Mouse (Mus musculus) natural killer cell, adult 2 months (primary cell): ENCODE measurements at regions not wholly inside any gene's neighbourhood (a gene's known extent, or its start where the extent isn't known, plus 50 kb on each side); places are given as distances from the start of the nearest gene placed in this dataset.

Experiments used
- DNase-seq, 2 experiments: peaks; one replicate each; pipeline ENCODE4 v3.0.0; 2022; ENCODE audit warnings: low spot score in 2 of 2

GRCm38 (mm10) chr6:51754239-51754681 is 230.6 kb downstream of the Snx10 start:
- DNase-seq = no peak

- no peak for DNase-seq
Observed at GRCm38 (mm10) chr6:51757131-51757530, 233.4 kb downstream of the Snx10 start.

DNA sequence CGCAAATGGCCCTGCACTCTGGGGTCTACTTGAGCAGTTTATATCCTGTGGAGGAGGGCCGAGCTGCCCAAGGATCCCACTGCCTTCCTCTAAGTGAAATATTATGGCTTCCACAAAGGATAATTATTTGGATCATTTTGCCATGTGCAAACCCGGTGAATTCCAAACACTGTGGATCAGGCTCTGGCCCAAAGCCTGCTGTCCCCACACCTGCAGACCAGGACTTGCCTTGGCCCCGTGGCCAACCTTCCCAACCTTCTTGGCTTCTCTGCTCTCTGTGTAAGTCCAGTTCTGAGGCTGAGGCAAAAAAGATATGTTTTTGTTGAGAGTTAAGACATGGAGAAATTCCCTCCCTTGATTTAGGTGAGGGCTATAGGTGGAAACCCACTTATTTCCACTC is 234.0 kb downstream of the Snx10 start:
- no peak for DNase-seq

DNA sequence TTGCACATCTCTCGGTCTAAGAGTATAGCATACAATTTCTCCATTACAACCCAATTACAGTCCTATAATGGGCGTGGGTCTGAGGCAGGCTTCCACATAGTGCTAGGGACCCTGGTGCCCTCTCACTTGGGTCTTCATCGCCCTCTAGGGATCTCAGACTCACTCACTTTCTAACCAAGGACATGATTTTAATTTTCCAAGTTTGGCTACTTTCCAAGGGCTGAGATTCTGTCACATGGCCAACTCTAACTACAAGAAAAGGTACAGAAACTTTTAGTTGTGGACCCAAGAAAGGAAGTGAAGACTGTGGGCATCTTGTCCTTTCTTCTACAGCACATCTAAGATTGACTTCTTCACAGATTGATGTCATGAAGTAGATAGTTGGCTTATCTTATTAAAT is 235.1 kb downstream of the Snx10 start:
- DNase-seq = no peak

DNA sequence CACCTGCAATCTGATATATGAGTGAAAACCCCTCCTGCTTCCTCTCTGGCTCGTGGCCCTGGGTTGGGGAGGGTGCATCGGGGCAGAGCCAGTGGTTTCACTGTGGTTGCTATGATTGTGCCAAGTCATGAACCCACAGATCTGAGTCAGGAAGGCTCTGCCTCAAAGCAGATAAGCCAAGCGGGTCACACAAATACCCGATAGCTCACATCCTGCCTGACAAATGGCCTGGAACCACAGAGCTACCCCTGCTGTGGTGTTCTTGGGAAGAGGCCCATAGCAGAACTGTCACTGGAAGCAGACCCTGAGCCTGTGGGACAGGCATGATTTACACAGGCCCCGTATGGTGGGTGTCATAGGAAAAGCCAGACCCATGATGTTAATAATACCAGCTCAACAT is 236.7 kb downstream of the Snx10 start:
- peak in 1 of 2 experiments; percentile 9 for DNase-seq

- DNase-seq = no peak
Observed at GRCm38 (mm10) chr6:51761506-51761905, 237.8 kb downstream of the Snx10 start.

GRCm38 (mm10) chr6:51766482-51766881 is 242.8 kb downstream of the Snx10 start:
- DNase-seq = no peak

- peak; percentile 6 to 23 for DNase-seq
Observed at GRCm38 (mm10) chr6:51767582-51768341, 244.1 kb downstream of the Snx10 start.

DNA sequence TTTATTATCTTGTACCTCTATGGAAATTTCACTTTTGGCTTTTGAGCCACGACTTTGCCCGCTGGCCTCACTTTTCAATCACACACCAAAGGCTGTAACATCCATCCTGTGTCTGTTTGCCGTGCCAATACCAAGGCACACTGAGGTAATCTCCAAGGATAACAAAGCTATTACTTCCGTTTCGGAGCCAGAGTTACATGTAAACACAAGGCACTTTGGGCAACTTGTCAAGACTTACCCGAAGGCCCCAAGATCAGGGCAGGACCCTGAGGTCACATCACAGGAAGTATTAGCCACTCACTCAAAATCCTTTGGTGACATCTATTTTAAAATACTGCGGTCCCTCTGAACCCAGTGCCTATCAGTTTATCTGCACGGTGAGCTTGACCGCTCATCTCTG is 241.3 kb downstream of the Skap2 start:
- no peak for DNase-seq

GRCm38 (mm10) chr6:51771424-51771823 is 240.9 kb downstream of the Skap2 start:
- no peak for DNase-seq

GRCm38 (mm10) chr6:51774771-51775170 is 237.6 kb downstream of the Skap2 start:
- DNase-seq = no peak

- DNase-seq = no peak
Observed at GRCm38 (mm10) chr6:51785615-51786014, 226.7 kb downstream of the Skap2 start.

GRCm38 (mm10) chr6:51786836-51787235 is 225.5 kb downstream of the Skap2 start:
- DNase-seq = no peak

GRCm38 (mm10) chr6:51788156-51788555 is 224.2 kb downstream of the Skap2 start:
- no peak for DNase-seq

DNA sequence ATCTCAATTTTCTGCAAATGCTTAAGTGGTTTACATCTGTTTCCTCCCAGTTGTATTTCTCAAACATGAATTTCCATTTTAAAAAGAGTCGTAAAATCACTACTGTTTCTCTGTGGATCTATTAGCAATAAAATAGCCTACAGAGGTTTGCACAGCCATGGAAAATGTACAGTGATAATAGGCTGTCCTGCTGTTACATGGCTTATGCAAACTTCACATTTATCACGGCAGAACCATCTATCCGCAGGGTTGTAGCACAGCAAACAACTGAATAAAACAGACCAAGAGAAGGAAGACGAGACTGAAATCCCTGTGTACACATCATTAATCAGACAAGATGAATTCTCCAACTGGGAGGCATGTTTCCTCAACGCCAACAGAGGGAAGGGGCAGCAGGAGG is 222.1 kb downstream of the Skap2 start:
- no peak for DNase-seq

DNA sequence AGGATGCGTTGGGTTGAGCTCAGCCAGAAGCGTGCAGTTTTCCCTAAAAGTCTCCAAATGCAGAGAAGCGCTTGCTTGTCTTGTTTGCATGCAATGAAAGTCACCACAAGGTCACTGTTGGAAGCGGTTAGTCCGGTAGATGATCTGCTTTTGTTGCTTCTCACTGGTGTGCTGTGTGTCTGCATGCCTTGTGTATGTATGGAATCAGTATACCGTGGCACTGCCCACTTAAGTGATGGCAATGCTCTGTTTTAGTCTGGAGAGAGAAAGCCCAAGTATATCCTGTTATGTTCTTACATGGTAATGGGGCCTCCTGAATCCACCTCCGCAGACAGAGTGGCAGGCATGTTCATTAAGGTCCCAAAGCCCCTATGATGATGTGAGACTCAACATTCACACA is 221.7 kb downstream of the Skap2 start:
- DNase-seq = no peak

- DNase-seq = peak; percentile 22 to 40
Observed at GRCm38 (mm10) chr6:51795300-51795699, 217.0 kb downstream of the Skap2 start.

- DNase-seq = no peak
Observed at GRCm38 (mm10) chr6:51798577-51799240, 213.6 kb downstream of the Skap2 start.

DNA sequence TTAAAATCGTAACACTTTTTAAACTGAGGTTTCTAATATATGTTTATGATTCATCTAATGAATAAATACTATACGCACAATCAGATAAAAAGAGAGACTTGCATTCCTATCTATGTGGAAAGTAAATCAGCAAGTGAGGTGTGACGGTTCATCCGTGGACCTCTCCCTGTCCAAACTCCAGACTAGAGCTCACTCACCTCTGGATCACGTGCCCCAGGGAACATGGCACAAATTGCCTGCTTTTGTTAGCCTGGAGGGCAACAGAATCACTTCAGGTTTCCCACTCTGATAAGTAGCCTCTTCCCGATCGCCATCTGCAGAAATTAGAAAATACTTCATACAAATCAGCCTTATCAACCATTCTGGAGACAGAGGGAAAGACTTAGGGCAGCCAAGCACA is 206.7 kb downstream of the Skap2 start:
- no peak for DNase-seq
